Mouse (Mus musculus): ENCODE measurements around the gene Cxcr2.

Cxcr2 gene

DNA sequence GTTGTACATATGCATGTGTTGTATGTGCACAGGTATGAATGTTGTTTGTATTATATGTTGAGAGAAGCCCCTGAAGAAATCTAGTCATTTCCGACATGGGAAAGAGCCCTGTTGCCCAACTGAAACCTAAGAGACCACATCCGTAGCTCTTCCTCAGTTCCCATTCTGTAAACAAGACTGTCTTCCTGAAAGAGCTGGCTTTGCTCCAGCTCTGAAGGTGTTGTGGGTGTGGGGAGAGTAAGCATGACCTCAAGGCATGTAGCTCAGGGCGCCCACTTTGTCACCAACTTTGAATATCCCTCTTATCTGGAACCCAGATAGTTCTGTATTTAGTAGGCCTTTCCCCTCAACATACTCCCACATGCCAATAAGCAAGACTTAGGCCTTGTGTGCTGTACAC lies 24.8 kb downstream of the Cxcr2 start:
- Histone ChIP-seq H3K27me3 (ENCODE audit: insufficient read depth, low read length) (no peaks in the 10 kb centered on the region), H3K9me3 (ENCODE audit: low read length) (no peaks in the 10 kb centered on the region), H3K36me3 (ENCODE audit: insufficient read depth, low read length) (no peaks in the 10 kb centered on the region), H3K4me3 (replicated peaks; ENCODE audit: low read length) (no peak overlapping the region), H3K4me1 (replicated peaks; ENCODE audit: low read depth, low read length) (peaks cover 33% of the 10 kb centered on the region)
- TF ChIP-seq NANOG (IDR thresholded peaks at IDR 0.05; ENCODE audit: borderline replicate concordance, low read length) = no peak
- TF ChIP-seq CTCF (conservative IDR thresholded peaks at IDR 0.05; ENCODE audit: low read length) = no peak
- no peak for TF ChIP-seq POU5F1 (IDR thresholded peaks at IDR 0.05; ENCODE audit: borderline replicate concordance, low read length)

DNA sequence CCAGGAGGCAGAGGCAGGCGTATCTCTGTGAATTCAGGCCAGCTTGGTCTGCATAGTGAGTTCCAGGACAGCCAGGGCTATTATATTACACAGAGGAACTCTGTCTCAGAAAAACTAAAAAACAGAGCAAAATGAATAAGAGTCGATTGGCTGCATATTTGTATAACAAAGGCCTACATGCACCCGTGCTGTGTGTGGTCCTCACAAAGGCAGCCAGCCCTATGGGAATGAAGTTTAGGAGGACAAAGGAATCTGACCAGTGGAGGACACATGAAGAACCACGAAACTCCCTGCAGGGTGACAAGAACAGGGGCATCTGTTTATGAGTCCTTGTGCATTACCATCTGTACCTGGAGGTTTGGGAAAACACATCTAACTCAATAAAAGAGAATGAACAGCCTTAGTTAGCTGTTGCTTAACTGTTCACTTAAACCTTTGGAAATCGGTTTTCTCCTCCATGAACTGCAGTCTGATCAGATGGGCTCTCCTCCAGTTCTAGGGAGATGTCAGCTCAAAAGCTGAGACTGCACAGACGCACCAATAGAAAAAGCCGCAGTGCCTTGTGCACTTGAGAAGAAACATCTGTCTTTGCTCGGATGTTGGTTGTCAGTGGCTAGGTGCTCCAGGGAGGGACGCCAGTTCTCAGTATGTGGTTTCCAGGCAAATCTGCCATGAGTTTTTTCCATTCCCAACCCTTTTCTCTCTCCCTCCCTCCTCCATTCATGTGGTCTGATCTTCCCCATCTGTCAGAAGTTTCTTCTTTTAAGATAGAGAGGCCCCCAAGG lies 26.0 kb downstream of the Cxcr2 start:
- H3K9me3 ChIP-seq (ENCODE audit: low read length) = no peaks in the 10 kb centered on the region
- no peak for TF ChIP-seq CTCF (conservative IDR thresholded peaks at IDR 0.05; ENCODE audit: low read length)
- peak; percentile 66; the same call in 1 of the 2 replicates for TF ChIP-seq NANOG (IDR thresholded peaks at IDR 0.05; ENCODE audit: borderline replicate concordance, low read length)
- H3K27me3 ChIP-seq (ENCODE audit: insufficient read depth, low read length) = no peaks in the 10 kb centered on the region
- no peaks in the 10 kb centered on the region for H3K36me3 ChIP-seq (ENCODE audit: insufficient read depth, low read length)
- H3K4me3 ChIP-seq (replicated peaks; ENCODE audit: low read length) = no peak overlapping the region
- peaks cover 33% of the 10 kb centered on the region for H3K4me1 ChIP-seq (replicated peaks; ENCODE audit: low read depth, low read length)

DNA sequence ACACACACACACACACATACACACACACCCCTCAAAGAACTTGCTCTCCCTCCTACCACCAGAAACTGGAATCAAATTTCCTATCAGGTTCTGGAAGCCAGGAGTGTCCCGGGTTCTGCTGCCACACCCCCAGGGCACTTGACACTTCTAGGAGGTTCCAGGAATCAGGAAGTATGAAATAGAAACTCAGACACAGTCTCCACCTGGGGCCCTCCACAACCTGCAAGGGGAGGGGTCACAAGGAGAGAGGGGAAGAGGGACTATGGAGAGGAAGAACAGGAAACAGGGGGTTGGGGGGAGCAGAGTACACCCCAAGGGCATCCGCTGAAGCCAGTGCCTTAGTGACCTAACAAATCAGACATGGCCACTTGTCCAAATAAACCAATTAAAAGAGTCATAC lies 27.7 kb downstream of the Cxcr2 start:
- Histone ChIP-seq H3K9me3 (ENCODE audit: low read length) (no peaks in the 10 kb centered on the region), H3K4me1 (replicated peaks; ENCODE audit: low read depth, low read length) (peaks cover 33% of the 10 kb centered on the region), H3K4me3 (replicated peaks; ENCODE audit: low read length) (no peak overlapping the region), H3K27me3 (ENCODE audit: insufficient read depth, low read length) (no peaks in the 10 kb centered on the region), H3K36me3 (ENCODE audit: insufficient read depth, low read length) (no peaks in the 10 kb centered on the region)
- TF ChIP-seq NANOG (IDR thresholded peaks at IDR 0.05; ENCODE audit: borderline replicate concordance, low read length) = no peak
- no peak for TF ChIP-seq CTCF (conservative IDR thresholded peaks at IDR 0.05; ENCODE audit: low read length)
- no peak for TF ChIP-seq POU5F1 (IDR thresholded peaks at IDR 0.05; ENCODE audit: borderline replicate concordance, low read length)

DNA sequence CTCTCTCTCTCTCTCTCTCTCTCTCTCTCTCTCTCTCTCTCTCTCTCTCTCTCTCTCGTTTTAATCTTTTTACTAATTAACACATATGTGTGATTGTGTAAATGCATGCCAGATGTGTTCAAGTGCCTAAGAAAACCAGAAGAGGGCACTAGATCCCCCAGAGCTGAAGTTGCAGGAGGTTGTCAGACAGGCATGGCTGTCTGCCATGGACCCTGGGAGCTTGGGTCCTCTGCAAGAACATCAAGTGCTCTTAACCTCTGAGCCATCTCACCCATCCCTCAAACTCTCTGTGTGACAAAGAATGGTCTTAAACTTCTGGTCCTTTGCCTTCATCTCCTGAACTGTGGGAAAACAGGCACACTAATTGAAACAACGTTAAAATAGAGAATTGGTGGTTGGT lies 29.2 kb downstream of the Cxcr2 start:
- no peak overlapping the region for H3K4me3 ChIP-seq (replicated peaks; ENCODE audit: low read length)
- TF ChIP-seq POU5F1 (IDR thresholded peaks at IDR 0.05; ENCODE audit: borderline replicate concordance, low read length) = no peak
- no peak for TF ChIP-seq NANOG (IDR thresholded peaks at IDR 0.05; ENCODE audit: borderline replicate concordance, low read length)
- peak; percentile 28 for TF ChIP-seq CTCF (conservative IDR thresholded peaks at IDR 0.05; ENCODE audit: low read length)
- no peaks in the 10 kb centered on the region for H3K27me3 ChIP-seq (ENCODE audit: insufficient read depth, low read length)
- no peaks in the 10 kb centered on the region for H3K36me3 ChIP-seq (ENCODE audit: insufficient read depth, low read length)
- H3K4me1 ChIP-seq (replicated peaks; ENCODE audit: low read depth, low read length) = peaks cover 29% of the 10 kb centered on the region
- H3K9me3 ChIP-seq (ENCODE audit: low read length) = no peaks in the 10 kb centered on the region

DNA sequence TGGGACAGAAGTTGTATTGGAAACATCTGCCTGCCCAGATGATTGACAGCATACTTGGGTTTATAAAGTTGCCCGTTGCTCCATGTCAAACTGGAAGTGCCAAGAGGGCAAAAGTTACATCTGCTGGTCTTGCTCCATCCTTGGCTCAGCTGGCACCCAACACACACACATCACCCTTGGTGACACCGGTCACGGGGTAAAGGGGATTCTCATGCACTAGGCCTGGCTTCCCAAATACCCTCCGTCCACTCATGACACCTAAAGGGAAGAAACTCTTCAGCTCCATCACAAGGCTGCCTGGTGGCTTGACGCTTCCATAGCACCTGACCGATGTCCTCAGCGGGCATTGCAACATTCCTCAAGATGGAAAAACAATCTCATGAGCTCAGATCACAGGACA lies 36.7 kb downstream of the Cxcr2 start:
- H3K4me3 ChIP-seq (replicated peaks; ENCODE audit: low read length) = no peak overlapping the region
- TF ChIP-seq POU5F1 (IDR thresholded peaks at IDR 0.05; ENCODE audit: borderline replicate concordance, low read length) = no peak
- H3K9me3 ChIP-seq (ENCODE audit: low read length) = no peaks in the 10 kb centered on the region
- H3K4me1 ChIP-seq (replicated peaks; ENCODE audit: low read depth, low read length) = peaks cover 5% of the 10 kb centered on the region
- no peaks in the 10 kb centered on the region for H3K27me3 ChIP-seq (ENCODE audit: insufficient read depth, low read length)
- H3K36me3 ChIP-seq (ENCODE audit: insufficient read depth, low read length) = no peaks in the 10 kb centered on the region

DNA sequence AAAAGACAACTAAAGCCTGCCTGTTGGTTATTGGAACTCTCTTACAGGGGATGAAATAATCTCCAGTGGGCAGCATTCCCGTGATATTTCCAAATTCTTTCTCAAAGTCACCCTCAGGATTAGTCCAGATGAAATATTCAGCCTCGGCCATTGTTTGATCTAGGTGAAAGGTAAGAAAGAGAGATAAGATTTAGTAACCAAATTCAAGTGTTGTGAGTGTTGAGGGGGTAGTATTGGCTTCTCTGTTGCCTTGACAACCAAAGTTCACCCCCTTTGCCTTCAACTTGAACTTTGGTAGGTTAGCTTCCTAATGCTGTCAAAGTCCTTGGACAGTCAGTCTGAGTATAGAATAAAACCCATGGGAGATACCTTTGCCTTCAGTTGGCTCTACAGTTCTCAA lies 38.9 kb downstream of the Cxcr2 start:
- Histone ChIP-seq H3K36me3 (ENCODE audit: insufficient read depth, low read length) (no peaks in the 10 kb centered on the region), H3K9me3 (ENCODE audit: low read length) (no peaks in the 10 kb centered on the region), H3K4me1 (replicated peaks; ENCODE audit: low read depth, low read length) (peaks cover 13% of the 10 kb centered on the region), H3K4me3 (replicated peaks; ENCODE audit: low read length) (no peak overlapping the region), H3K27me3 (ENCODE audit: insufficient read depth, low read length) (no peaks in the 10 kb centered on the region; the same call in 1 of the 2 replicates)
- no peak for TF ChIP-seq NANOG (IDR thresholded peaks at IDR 0.05; ENCODE audit: borderline replicate concordance, low read length)
- no peak for TF ChIP-seq CTCF (conservative IDR thresholded peaks at IDR 0.05; ENCODE audit: low read length)
- no peak for TF ChIP-seq POU5F1 (IDR thresholded peaks at IDR 0.05; ENCODE audit: borderline replicate concordance, low read length)

DNA sequence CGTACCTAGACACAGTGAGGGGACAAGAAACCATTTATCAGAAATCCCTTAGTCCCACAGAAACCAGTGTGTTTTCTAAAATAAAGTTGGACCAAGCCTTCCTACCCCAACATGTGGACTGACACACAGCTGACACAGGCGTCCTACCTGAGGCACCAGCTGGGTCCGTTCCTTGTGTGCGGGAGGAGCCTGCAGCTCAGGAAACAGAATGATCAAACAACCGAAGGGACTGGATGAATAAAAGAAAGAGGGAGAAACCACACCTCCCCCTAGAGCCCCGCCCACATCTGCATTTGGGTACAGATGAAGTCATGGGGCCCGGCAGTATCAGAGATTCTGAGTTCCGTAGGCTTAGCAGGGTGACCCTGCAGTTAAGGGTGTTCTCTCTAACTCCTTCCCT lies 40.7 kb downstream of the Cxcr2 start, which contains the start of gene Cxcr1:
Gene Cxcr1 (minus strand): TSS at position 187 of the 400 bp plus-strand sequence.
- TF ChIP-seq CTCF (conservative IDR thresholded peaks at IDR 0.05; ENCODE audit: low read length) (no peak), POU5F1 (IDR thresholded peaks at IDR 0.05; ENCODE audit: borderline replicate concordance, low read length) (no peak), NANOG (IDR thresholded peaks at IDR 0.05; ENCODE audit: borderline replicate concordance, low read length) (no peak)
- H3K27me3 ChIP-seq (ENCODE audit: insufficient read depth, low read length) = peaks cover under 1% of the 10 kb centered on the region; the same call in 1 of the 2 replicates

DNA sequence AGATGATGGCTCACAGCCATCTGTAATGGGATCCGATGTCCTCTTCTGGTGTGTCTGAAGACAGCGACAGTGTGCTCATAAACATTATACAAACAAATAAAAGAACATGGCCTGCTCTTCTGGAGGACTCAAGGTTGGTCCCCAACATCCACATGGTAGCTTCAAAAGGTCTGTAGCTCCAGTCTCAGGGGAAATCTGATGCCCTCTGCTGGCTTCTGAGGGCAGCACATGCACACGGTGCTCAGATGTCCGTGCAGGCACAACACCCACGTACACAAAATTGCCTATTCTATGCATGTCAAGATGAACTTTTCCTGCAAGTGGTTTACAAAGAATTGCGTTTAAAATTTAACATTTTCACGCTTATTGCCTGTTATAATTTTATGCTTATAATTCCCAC lies 42.2 kb downstream of the Cxcr2 start:
- Histone ChIP-seq H3K36me3 (ENCODE audit: insufficient read depth, low read length) (no peaks in the 10 kb centered on the region), H3K4me1 (replicated peaks; ENCODE audit: low read depth, low read length) (peaks cover 13% of the 10 kb centered on the region), H3K9me3 (ENCODE audit: low read length) (no peaks in the 10 kb centered on the region), H3K4me3 (replicated peaks; ENCODE audit: low read length) (no peak overlapping the region), H3K27me3 (ENCODE audit: insufficient read depth, low read length) (peaks cover 4% of the 10 kb centered on the region; the same call in 1 of the 2 replicates)
- TF ChIP-seq NANOG (IDR thresholded peaks at IDR 0.05; ENCODE audit: borderline replicate concordance, low read length) (no peak), CTCF (conservative IDR thresholded peaks at IDR 0.05; ENCODE audit: low read length) (peak; percentile 89)

More for the DNA sequence above, 40.7 kb downstream of the Cxcr2 start, which contains the start of gene Cxcr1:
- Histone ChIP-seq H3K4me3 (replicated peaks; ENCODE audit: low read length) (no peak within 1 kb of the TSS), H3K4me1 (replicated peaks; ENCODE audit: low read depth, low read length) (peaks cover 13% of the 10 kb centered on the region), H3K9me3 (ENCODE audit: low read length) (no peaks in the 10 kb centered on the region), H3K36me3 (ENCODE audit: insufficient read depth, low read length) (no peaks in the 10 kb centered on the region)

All from E14TG2a.4 (cell line).